Mouse (Mus musculus): Measurements from ENCODE around the gene Gnb5. TPM values are rescaled to one million over a fixed set of nuclear protein-coding genes. Genes with fewer than 3 reads are reported as not detected.

Gene Gnb5
- polyA plus RNA-seq, 1 experiment: 7.2 TPM

DNA sequence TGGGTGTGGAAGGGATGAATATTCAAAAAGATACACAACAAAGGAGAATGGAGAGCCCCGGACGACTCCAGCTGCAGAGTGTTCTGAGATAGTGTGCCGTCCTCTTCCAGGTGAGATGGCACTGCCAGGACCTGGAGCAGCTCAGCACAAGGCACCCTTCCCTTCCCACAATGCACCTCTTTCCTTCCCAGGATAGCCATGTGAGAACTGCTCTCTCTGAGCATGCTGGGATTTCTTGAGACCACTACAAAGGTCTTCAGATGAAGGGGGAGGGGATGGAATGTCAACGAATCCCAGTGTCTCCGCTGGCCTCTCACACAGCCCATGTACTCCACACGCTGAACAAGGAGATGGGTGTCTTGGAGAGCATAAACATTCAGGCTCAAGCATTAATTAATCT lies 18.5 kb upstream of the Gnb5 start:
- Histone ChIP-seq H3K4me3 (ENCODE audit: insufficient read depth, poor library complexity, severe bottlenecking) (no peak overlapping the region), H3K27me3 (ENCODE audit: control insufficient read depth, insufficient read depth, insufficient read length) (peaks cover 3% of the 10 kb centered on the region), H3K79me3 (ENCODE audit: low read depth) (no peaks in the 10 kb centered on the region), H3ac (ENCODE audit: control insufficient read depth, insufficient read length, low read depth) (no peak overlapping the region), H3K36me3 (ENCODE audit: control insufficient read depth, insufficient read depth) (no peaks in the 10 kb centered on the region), H3K79me2 (ENCODE audit: control insufficient read depth, insufficient read depth) (no peaks in the 10 kb centered on the region)
- no peak for TF ChIP-seq MAX (IDR thresholded peaks at IDR 0.05)
- TF ChIP-seq MYOG (IDR thresholded peaks at IDR 0.05; ENCODE audit: control insufficient read depth, extremely low read depth, insufficient read length): no peak
- TF ChIP-seq CEBPB (IDR thresholded peaks at IDR 0.05; ENCODE audit: low read depth): no peak
- TF ChIP-seq MYOD1 (IDR thresholded peaks at IDR 0.05; ENCODE audit: control insufficient read depth, insufficient read length, low read depth): no peak
- no peak for TF ChIP-seq CTCF (IDR thresholded peaks at IDR 0.05; ENCODE audit: control insufficient read depth, insufficient read depth, insufficient read length)
- TF ChIP-seq FOSL1 (IDR thresholded peaks at IDR 0.05; ENCODE audit: insufficient read depth, low read length, poor library complexity, severe bottlenecking): no peak
- no peak for TF ChIP-seq USF1 (IDR thresholded peaks at IDR 0.05; ENCODE audit: low read depth)

GRCm38 (mm10) chr9:75289545-75289944 lies 16.5 kb upstream of the Gnb5 start:
- no peaks in the 10 kb centered on the region for H3K36me3 ChIP-seq (ENCODE audit: control insufficient read depth, insufficient read depth)
- no peak overlapping the region for H3K4me3 ChIP-seq (ENCODE audit: insufficient read depth, poor library complexity, severe bottlenecking)
- peaks cover 3% of the 10 kb centered on the region for H3K27me3 ChIP-seq (ENCODE audit: control insufficient read depth, insufficient read depth, insufficient read length)
- TF ChIP-seq CTCF (IDR thresholded peaks at IDR 0.05; ENCODE audit: control insufficient read depth, insufficient read depth, insufficient read length) (peak; percentile 18), FOSL1 (IDR thresholded peaks at IDR 0.05; ENCODE audit: insufficient read depth, low read length, poor library complexity, severe bottlenecking) (no peak)
- H3K79me3 ChIP-seq (ENCODE audit: low read depth): no peaks in the 10 kb centered on the region
- H3K79me2 ChIP-seq (ENCODE audit: control insufficient read depth, insufficient read depth): no peaks in the 10 kb centered on the region
- no peak overlapping the region for H3ac ChIP-seq (ENCODE audit: control insufficient read depth, insufficient read length, low read depth)

- no peaks in the 10 kb centered on the region for H3K36me3 ChIP-seq (ENCODE audit: control insufficient read depth, insufficient read depth)
- H3K79me3 ChIP-seq (ENCODE audit: low read depth): no peaks in the 10 kb centered on the region
- no peaks in the 10 kb centered on the region for H3K27me3 ChIP-seq (ENCODE audit: control insufficient read depth, insufficient read depth, insufficient read length)
- H3K4me3 ChIP-seq (ENCODE audit: insufficient read depth, poor library complexity, severe bottlenecking): no peak overlapping the region
- no peaks in the 10 kb centered on the region for H3K79me2 ChIP-seq (ENCODE audit: control insufficient read depth, insufficient read depth)
- TF ChIP-seq CTCF (IDR thresholded peaks at IDR 0.05; ENCODE audit: control insufficient read depth, insufficient read depth, insufficient read length) (no peak), MYOG (IDR thresholded peaks at IDR 0.05; ENCODE audit: control insufficient read depth, extremely low read depth, insufficient read length) (no peak), MAX (IDR thresholded peaks at IDR 0.05) (no peak), FOSL1 (IDR thresholded peaks at IDR 0.05; ENCODE audit: insufficient read depth, low read length, poor library complexity, severe bottlenecking) (no peak), CEBPB (IDR thresholded peaks at IDR 0.05; ENCODE audit: low read depth) (no peak), MYOD1 (IDR thresholded peaks at IDR 0.05; ENCODE audit: control insufficient read depth, insufficient read length, low read depth) (no peak), USF1 (IDR thresholded peaks at IDR 0.05; ENCODE audit: low read depth) (no peak)
- no peak overlapping the region for H3ac ChIP-seq (ENCODE audit: control insufficient read depth, insufficient read length, low read depth)
These were observed 6.7 kb upstream of the Gnb5 start for GRCm38 (mm10) chr9:75299342-75299741.

GRCm38 (mm10) chr9:75303033-75303432 lies 3.1 kb upstream of the Gnb5 start:
- Histone ChIP-seq H3K4me3 (ENCODE audit: insufficient read depth, poor library complexity, severe bottlenecking) (no peak overlapping the region), H3K79me3 (ENCODE audit: low read depth) (no peaks in the 10 kb centered on the region), H3ac (ENCODE audit: control insufficient read depth, insufficient read length, low read depth) (no peak overlapping the region), H3K27me3 (ENCODE audit: control insufficient read depth, insufficient read depth, insufficient read length) (no peaks in the 10 kb centered on the region), H3K79me2 (ENCODE audit: control insufficient read depth, insufficient read depth) (no peaks in the 10 kb centered on the region), H3K36me3 (ENCODE audit: control insufficient read depth, insufficient read depth) (no peaks in the 10 kb centered on the region)
- no peak for TF ChIP-seq FOSL1 (IDR thresholded peaks at IDR 0.05; ENCODE audit: insufficient read depth, low read length, poor library complexity, severe bottlenecking)
- no peak for TF ChIP-seq MYOD1 (IDR thresholded peaks at IDR 0.05; ENCODE audit: control insufficient read depth, insufficient read length, low read depth)
- no peak for TF ChIP-seq CTCF (IDR thresholded peaks at IDR 0.05; ENCODE audit: control insufficient read depth, insufficient read depth, insufficient read length)
- no peak for TF ChIP-seq USF1 (IDR thresholded peaks at IDR 0.05; ENCODE audit: low read depth)
- no peak for TF ChIP-seq MYOG (IDR thresholded peaks at IDR 0.05; ENCODE audit: control insufficient read depth, extremely low read depth, insufficient read length)

DNA sequence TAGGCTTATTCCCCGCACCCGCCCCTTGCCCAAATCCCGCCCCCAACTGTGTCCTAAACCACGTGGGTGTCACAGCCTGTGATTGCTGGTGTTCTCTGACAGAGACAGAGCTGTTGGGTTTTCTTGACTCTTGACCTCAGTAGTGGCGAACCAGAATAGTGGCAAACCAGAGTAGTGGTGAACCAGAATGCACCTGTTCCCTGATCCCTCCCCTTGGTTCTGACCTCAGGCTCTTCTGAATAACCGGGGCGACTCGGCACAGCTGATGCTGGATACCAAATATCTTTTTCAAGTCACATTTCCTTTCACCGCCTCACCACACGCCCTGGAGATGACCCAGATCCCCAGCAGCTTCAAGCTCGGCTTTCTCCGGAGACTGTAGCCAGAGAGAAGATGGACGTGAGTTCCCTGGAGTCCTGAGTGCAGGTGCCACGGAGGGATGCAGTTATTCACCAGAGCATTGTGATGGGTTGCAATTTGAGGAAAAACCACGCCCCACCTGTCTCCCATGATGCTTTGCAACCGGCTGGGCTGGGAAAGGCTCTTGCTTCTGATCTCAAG lies 2.3 kb upstream of the Gnb5 start:
- no peaks in the 10 kb centered on the region for H3K36me3 ChIP-seq (ENCODE audit: control insufficient read depth, insufficient read depth)
- no peaks in the 10 kb centered on the region for H3K79me2 ChIP-seq (ENCODE audit: control insufficient read depth, insufficient read depth)
- no peak overlapping the region for H3K4me3 ChIP-seq (ENCODE audit: insufficient read depth, poor library complexity, severe bottlenecking)
- H3ac ChIP-seq (ENCODE audit: control insufficient read depth, insufficient read length, low read depth): no peak overlapping the region
- no peaks in the 10 kb centered on the region for H3K79me3 ChIP-seq (ENCODE audit: low read depth)
- no peaks in the 10 kb centered on the region for H3K27me3 ChIP-seq (ENCODE audit: control insufficient read depth, insufficient read depth, insufficient read length)
- no peak for TF ChIP-seq CEBPB (IDR thresholded peaks at IDR 0.05; ENCODE audit: low read depth)
- no peak for TF ChIP-seq USF1 (IDR thresholded peaks at IDR 0.05; ENCODE audit: low read depth)
- TF ChIP-seq MAX (IDR thresholded peaks at IDR 0.05): no peak
- no peak for TF ChIP-seq CTCF (IDR thresholded peaks at IDR 0.05; ENCODE audit: control insufficient read depth, insufficient read depth, insufficient read length)
- TF ChIP-seq FOSL1 (IDR thresholded peaks at IDR 0.05; ENCODE audit: insufficient read depth, low read length, poor library complexity, severe bottlenecking): no peak
- TF ChIP-seq MYOD1 (IDR thresholded peaks at IDR 0.05; ENCODE audit: control insufficient read depth, insufficient read length, low read depth): no peak
- no peak for TF ChIP-seq MYOG (IDR thresholded peaks at IDR 0.05; ENCODE audit: control insufficient read depth, extremely low read depth, insufficient read length)

DNA sequence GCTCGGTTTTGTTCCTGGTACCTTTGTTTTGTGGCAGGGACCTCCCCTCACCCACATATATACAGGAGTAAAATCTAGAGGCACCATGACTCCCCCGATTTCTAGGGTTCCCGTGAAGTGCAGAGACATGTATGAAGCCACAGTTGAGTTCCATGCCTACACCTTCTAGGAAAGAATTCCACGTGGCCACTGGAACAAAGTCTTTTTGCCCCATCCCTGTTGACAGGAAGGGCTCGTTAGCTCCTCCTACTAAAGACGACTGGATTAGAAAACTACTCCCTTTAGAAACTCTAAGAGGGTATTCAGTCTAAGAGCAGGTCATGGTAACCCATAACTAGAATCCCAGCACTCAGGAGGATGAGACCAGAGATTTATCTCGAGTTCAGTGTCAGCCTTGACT lies 1.8 kb upstream of the Gnb5 start:
- H3K27me3 ChIP-seq (ENCODE audit: control insufficient read depth, insufficient read depth, insufficient read length): no peaks in the 10 kb centered on the region
- H3K79me3 ChIP-seq (ENCODE audit: low read depth): no peaks in the 10 kb centered on the region
- no peak overlapping the region for H3ac ChIP-seq (ENCODE audit: control insufficient read depth, insufficient read length, low read depth)
- no peaks in the 10 kb centered on the region for H3K36me3 ChIP-seq (ENCODE audit: control insufficient read depth, insufficient read depth)
- no peak overlapping the region for H3K4me3 ChIP-seq (ENCODE audit: insufficient read depth, poor library complexity, severe bottlenecking)
- TF ChIP-seq MYOD1 (IDR thresholded peaks at IDR 0.05; ENCODE audit: control insufficient read depth, insufficient read length, low read depth) (no peak), USF1 (IDR thresholded peaks at IDR 0.05; ENCODE audit: low read depth) (no peak), MYOG (IDR thresholded peaks at IDR 0.05; ENCODE audit: control insufficient read depth, extremely low read depth, insufficient read length) (no peak), FOSL1 (IDR thresholded peaks at IDR 0.05; ENCODE audit: insufficient read depth, low read length, poor library complexity, severe bottlenecking) (no peak), CEBPB (IDR thresholded peaks at IDR 0.05; ENCODE audit: low read depth) (no peak), CTCF (IDR thresholded peaks at IDR 0.05; ENCODE audit: control insufficient read depth, insufficient read depth, insufficient read length) (no peak)
- no peaks in the 10 kb centered on the region for H3K79me2 ChIP-seq (ENCODE audit: control insufficient read depth, insufficient read depth)

All from C2C12 (cell line).